Mouse (Mus musculus) intestine, embryonic 16.5 days (tissue): ENCODE measurements around the gene Ankrd11. TPM values are rescaled to one million over a fixed set of nuclear protein-coding genes. Genes with fewer than 3 reads are reported as not detected.
A peak's percentile ranks its signal among the peaks of the same experiment; 100 is the strongest.

Source experiments
- ATAC-seq: fragments of 200-750 bp; cut with Nextera tagmentation; 2 replicates; pipeline ENCODE4 v1.8.0; 2017; ENCODE audit warnings: moderate TSS enrichment, moderate library complexity
- H3K27ac ChIP-seq: fragments of 300-500 bp; sonication (generic); 2 replicates; pipeline ENCODE4 v1.5.1; 2014; ENCODE audit warnings: mild to moderate bottlenecking, low read length
- H3K27me3 ChIP-seq: fragments of 300-500 bp; sonication (generic); replicated peaks from 2 replicates; pipeline ENCODE4 v1.6.1; 2014; ENCODE audit warnings: low read length, control low read depth, mixed read lengths; ENCODE audit not compliant: control insufficient read depth, insufficient read depth
- H3K36me3 ChIP-seq: fragments of 300-500 bp; sonication (generic); 2 replicates; pipeline ENCODE4 v1.6.1; 2014; ENCODE audit warnings: low read length, control low read depth; ENCODE audit not compliant: control insufficient read depth, insufficient read depth
- H3K4me1 ChIP-seq: fragments of 300-500 bp; sonication (generic); 2 replicates; pipeline ENCODE4 v1.6.1; 2014; ENCODE audit warnings: low read length, control low read depth, mixed read lengths; ENCODE audit not compliant: control insufficient read depth, insufficient read depth
- H3K4me2 ChIP-seq: fragments of 300-500 bp; sonication (generic); 2 replicates; pipeline ENCODE4 v1.6.1; 2014; ENCODE audit warnings: low read depth, low read length, control low read depth
- H3K4me3 ChIP-seq: fragments of 300-500 bp; sonication (generic); 2 replicates; pipeline ENCODE4 v1.5.1; 2014; ENCODE audit warnings: mild to moderate bottlenecking, low read length
- H3K9ac ChIP-seq: fragments of 300-500 bp; sonication (generic); 2 replicates; pipeline ENCODE4 v1.6.1; 2014; ENCODE audit warnings: low read depth, low read length
- H3K9me3 ChIP-seq: fragments of 300-500 bp; sonication (generic); 2 replicates; pipeline ENCODE4 v1.6.1; 2016; ENCODE audit warnings: low read length, control low read depth; ENCODE audit not compliant: control insufficient read depth
- whole genome bisulfite sequencing: fragments of 180-500 bp; shearing (Covaris S2); extraction: QIAGEN DNeasy Blood & Tissue Kit; methylation state at CpG from one replicate; pipeline ENCODE4 v1.1.7; 2014; 5-methylcytosine and 5-hydroxymethylcytosine counted together
- polyA plus RNA-seq: library from polyadenylated mRNA; unstranded; fragments of >200 nt; fragmentation: Nextera tagmentation; extraction: Ambion mirVana; gene quantifications from 2 replicates; pipeline ENCODE4 v1.2.1, GENCODE M21; 2015

Ankrd11 gene
- polyA plus RNA-seq, 1 experiment from 2014 or later, result 19.5 TPM

- ATAC-seq, result no peak
- WGBS, result 74% methylated on average over 5 of the region's 5 CpGs
- H3K27ac ChIP-seq, result no peak overlapping the region
- no peaks in the 10 kb centered on the region for H3K9me3 ChIP-seq
- no peaks in the 10 kb centered on the region for H3K27me3 ChIP-seq
- H3K4me3 ChIP-seq, result no peak overlapping the region
- peaks cover 18% of the 10 kb centered on the region for H3K4me1 ChIP-seq
- no peak overlapping the region for H3K9ac ChIP-seq
- no peak overlapping the region for H3K4me2 ChIP-seq
- no peaks in the 10 kb centered on the region for H3K36me3 ChIP-seq
Observed at GRCm38 (mm10) chr8:122949701-122950100, 92.4 kb downstream of the Ankrd11 start.

- H3K9ac ChIP-seq, result no peak overlapping the region
- no peaks in the 10 kb centered on the region for H3K9me3 ChIP-seq
- ATAC-seq, result 0 out of 2 replicates have a peak, but pooled peaks have one; percentile 44
- H3K36me3 ChIP-seq, result no peaks in the 10 kb centered on the region
- no peak overlapping the region for H3K4me3 ChIP-seq
- H3K27me3 ChIP-seq, result no peaks in the 10 kb centered on the region
- WGBS, result 70% methylated on average over 2 of the region's 2 CpGs
- no peak overlapping the region for H3K27ac ChIP-seq
- no peak overlapping the region for H3K4me2 ChIP-seq
- peaks cover 20% of the 10 kb centered on the region for H3K4me1 ChIP-seq
Observed at GRCm38 (mm10) chr8:122945775-122946174, 96.3 kb downstream of the Ankrd11 start.

GRCm38 (mm10) chr8:122942803-122943713 lies 99.0 kb downstream of the Ankrd11 start:
- H3K36me3 ChIP-seq, result no peaks in the 10 kb centered on the region
- 65% methylated on average over 9 of the region's 9 CpGs for WGBS
- H3K9ac ChIP-seq, result no peak overlapping the region
- no peaks in the 10 kb centered on the region for H3K9me3 ChIP-seq
- no peaks in the 10 kb centered on the region for H3K27me3 ChIP-seq
- ATAC-seq, result peak; percentile 39; the same call in 1 of the 2 replicates
- H3K4me2 ChIP-seq, result no peak overlapping the region
- H3K27ac ChIP-seq, result no peak overlapping the region
- no peak overlapping the region for H3K4me3 ChIP-seq
- peaks cover 22% of the 10 kb centered on the region for H3K4me1 ChIP-seq

GRCm38 (mm10) chr8:122938591-122938990 lies 103.5 kb downstream of the Ankrd11 start:
- no peaks in the 10 kb centered on the region for H3K9me3 ChIP-seq
- no peak overlapping the region for H3K27ac ChIP-seq
- H3K4me1 ChIP-seq, result peaks cover 37% of the 10 kb centered on the region
- ATAC-seq, result no peak
- no peak overlapping the region for H3K4me3 ChIP-seq
- no peak overlapping the region for H3K9ac ChIP-seq
- WGBS, result 39% methylated on average over 4 of the region's 4 CpGs
- no peak overlapping the region for H3K4me2 ChIP-seq
- H3K27me3 ChIP-seq, result no peaks in the 10 kb centered on the region
- H3K36me3 ChIP-seq, result no peaks in the 10 kb centered on the region

- Histone ChIP-seq H3K4me1 (peaks cover 37% of the 10 kb centered on the region), H3K9me3 (no peaks in the 10 kb centered on the region), H3K36me3 (no peaks in the 10 kb centered on the region), H3K27me3 (no peaks in the 10 kb centered on the region), H3K4me3 (no peak overlapping the region), H3K9ac (no peak overlapping the region), H3K27ac (no peak overlapping the region), H3K4me2 (no peak overlapping the region)
- WGBS, result 72% methylated on average over 3 of the region's 3 CpGs
- no peak for ATAC-seq
Observed at GRCm38 (mm10) chr8:122938170-122938569, 103.9 kb downstream of the Ankrd11 start.

GRCm38 (mm10) chr8:122937545-122938053 lies 104.5 kb downstream of the Ankrd11 start:
- no peak overlapping the region for H3K4me2 ChIP-seq
- H3K9ac ChIP-seq, result no peak overlapping the region
- no peak overlapping the region for H3K4me3 ChIP-seq
- H3K27ac ChIP-seq, result no peak overlapping the region
- WGBS, result 61% methylated on average over 2 of the region's 2 CpGs
- peaks cover 40% of the 10 kb centered on the region for H3K4me1 ChIP-seq
- no peaks in the 10 kb centered on the region for H3K9me3 ChIP-seq
- H3K27me3 ChIP-seq, result no peaks in the 10 kb centered on the region
- no peak for ATAC-seq
- no peaks in the 10 kb centered on the region for H3K36me3 ChIP-seq

- no peak overlapping the region for H3K27ac ChIP-seq
- H3K27me3 ChIP-seq, result no peaks in the 10 kb centered on the region
- WGBS, result 66% methylated on average over 3 of the region's 3 CpGs
- H3K4me3 ChIP-seq, result no peak overlapping the region
- ATAC-seq, result no peak
- H3K4me2 ChIP-seq, result no peak overlapping the region
- no peak overlapping the region for H3K9ac ChIP-seq
- H3K4me1 ChIP-seq, result peaks cover 45% of the 10 kb centered on the region
- no peaks in the 10 kb centered on the region for H3K9me3 ChIP-seq
- H3K36me3 ChIP-seq, result no peaks in the 10 kb centered on the region
Observed at GRCm38 (mm10) chr8:122935912-122936311, 106.2 kb downstream of the Ankrd11 start.

GRCm38 (mm10) chr8:122935118-122935517 lies 107.0 kb downstream of the Ankrd11 start:
- no peak overlapping the region for H3K4me3 ChIP-seq
- no peak overlapping the region for H3K9ac ChIP-seq
- WGBS, result 83% methylated on average over 1 of the region's 1 CpGs
- ATAC-seq, result no peak
- no peak overlapping the region for H3K4me2 ChIP-seq
- H3K9me3 ChIP-seq, result no peaks in the 10 kb centered on the region
- no peaks in the 10 kb centered on the region for H3K36me3 ChIP-seq
- no peaks in the 10 kb centered on the region for H3K27me3 ChIP-seq
- no peak overlapping the region for H3K27ac ChIP-seq
- peaks cover 45% of the 10 kb centered on the region for H3K4me1 ChIP-seq

GRCm38 (mm10) chr8:122933973-122934372 lies 108.1 kb downstream of the Ankrd11 start:
- no peak for ATAC-seq
- Histone ChIP-seq H3K27ac (no peak overlapping the region), H3K27me3 (no peaks in the 10 kb centered on the region), H3K9ac (no peak overlapping the region), H3K9me3 (no peaks in the 10 kb centered on the region), H3K36me3 (no peaks in the 10 kb centered on the region), H3K4me1 (peaks cover 40% of the 10 kb centered on the region), H3K4me2 (no peak overlapping the region), H3K4me3 (no peak overlapping the region)
